Mouse (Mus musculus): ENCODE measurements at regions not wholly inside any gene's neighbourhood (a gene's known extent, or its start where the extent isn't known, plus 50 kb on each side); places are given as distances from the start of the nearest gene placed in this dataset.

DNA sequence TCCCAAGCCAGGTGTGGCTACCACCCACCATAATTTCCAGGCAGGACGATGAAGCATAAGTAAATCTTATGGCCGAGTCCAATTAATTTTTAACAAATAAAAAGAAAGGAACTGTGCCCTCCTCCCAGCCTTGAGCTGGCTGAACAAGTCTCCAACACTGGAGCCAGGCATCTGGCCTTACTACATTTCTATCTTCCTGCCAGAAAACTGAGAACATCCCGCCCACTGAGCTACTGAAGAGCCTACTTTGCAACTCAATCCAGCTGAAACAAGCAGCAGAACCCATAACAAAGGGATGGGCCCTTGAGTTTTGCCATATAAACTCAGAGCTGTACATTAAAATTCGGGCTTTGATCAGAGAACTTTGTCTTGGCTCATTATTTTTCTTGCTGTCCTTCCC, 115.2 kb upstream of the Arhgap18 start:
- TF ChIP-seq GATA1 (IDR thresholded peaks at IDR 0.05; ENCODE audit: borderline replicate concordance, low read length) (no peak), FLI1 (IDR thresholded peaks at IDR 0.05; ENCODE audit: low read length) (no peak)

Data from megakaryocyte, embryonic 14.5 days (primary cell).